Mouse (Mus musculus) B cell, adult 62 days (primary cell): Measurements from ENCODE around the gene Epha7. TPM values are rescaled to one million over a fixed set of nuclear protein-coding genes. Genes with fewer than 3 reads are reported as not detected.

Source experiments
- total RNA-seq: library from RNA; stranded (reverse); gene quantifications from 4 replicates; pipeline ENCODE4 v1.2.4, GENCODE M21; 2023

The Epha7 gene
- not detected in 4 replicates for total RNA-seq

GRCm38 (mm10) chr4:28812691-28813289 lies at the start of gene Epha7:
Gene Epha7, plus strand, starts transcription at chr4:28813131.

